Mouse (Mus musculus) lung, embryonic 16.5 days (tissue): ENCODE measurements around the gene Rfng. TPM values are rescaled to one million over a fixed set of nuclear protein-coding genes. Genes with fewer than 3 reads are reported as not detected.

Experiments used
- ATAC-seq: fragments of 200-750 bp; cut with Nextera tagmentation; 2 replicates; pipeline ENCODE4 v1.8.0; 2017; ENCODE audit warnings: low read depth, mild to moderate bottlenecking, moderate library complexity
- H3K27ac ChIP-seq: fragments of 300-500 bp; sonication (generic); 2 replicates; pipeline ENCODE4 v1.5.1; 2014; ENCODE audit warnings: mild to moderate bottlenecking, control low read depth, low read length
- H3K27me3 ChIP-seq: fragments of 300-500 bp; sonication (generic); 2 replicates; pipeline ENCODE4 v1.6.1; 2014; ENCODE audit warnings: low read depth, low read length, mixed read lengths; ENCODE audit not compliant: control insufficient read depth, insufficient read depth
- H3K36me3 ChIP-seq: fragments of 300-500 bp; sonication (generic); 2 replicates; pipeline ENCODE4 v1.6.1; 2014; ENCODE audit warnings: low read length; ENCODE audit not compliant: control insufficient read depth, insufficient read depth
- H3K4me1 ChIP-seq: fragments of 300-500 bp; sonication (generic); replicated peaks from 2 replicates; pipeline ENCODE4 v1.6.1; 2014; ENCODE audit warnings: low read length, mixed read lengths; ENCODE audit not compliant: control insufficient read depth, insufficient read depth
- H3K4me2 ChIP-seq: fragments of 300-500 bp; sonication (generic); 2 replicates; pipeline ENCODE4 v1.6.1; 2014; ENCODE audit warnings: low read depth, low read length, control low read depth
- H3K4me3 ChIP-seq: fragments of 300-500 bp; sonication (generic); 2 replicates; pipeline ENCODE4 v1.5.1; 2014; ENCODE audit warnings: mild to moderate bottlenecking, low read length, control low read depth
- H3K9ac ChIP-seq: fragments of 300-500 bp; sonication (generic); 2 replicates; pipeline ENCODE4 v1.6.1; 2014; ENCODE audit warnings: low read length, control low read depth
- H3K9me3 ChIP-seq: fragments of 300-500 bp; sonication (generic); 2 replicates; pipeline ENCODE4 v1.6.1; 2016; ENCODE audit warnings: low read length; ENCODE audit not compliant: control insufficient read depth
- WGBS: fragments of 180-500 bp; shearing (Covaris S2); extraction: QIAGEN DNeasy Blood & Tissue Kit; methylation state at CpG from one replicate; pipeline ENCODE4 v1.1.7; 2014; 5-methylcytosine and 5-hydroxymethylcytosine counted together
- polyA plus RNA-seq: library from polyadenylated mRNA; unstranded; fragments of >200 nt; fragmentation: Nextera tagmentation; extraction: Ambion mirVana; gene quantifications from 2 replicates; pipeline ENCODE4 v1.2.1, GENCODE M21; 2015

Gene Rfng
- polyA plus RNA-seq, 1 experiment from 2014 or later: 43.0 TPM

DNA sequence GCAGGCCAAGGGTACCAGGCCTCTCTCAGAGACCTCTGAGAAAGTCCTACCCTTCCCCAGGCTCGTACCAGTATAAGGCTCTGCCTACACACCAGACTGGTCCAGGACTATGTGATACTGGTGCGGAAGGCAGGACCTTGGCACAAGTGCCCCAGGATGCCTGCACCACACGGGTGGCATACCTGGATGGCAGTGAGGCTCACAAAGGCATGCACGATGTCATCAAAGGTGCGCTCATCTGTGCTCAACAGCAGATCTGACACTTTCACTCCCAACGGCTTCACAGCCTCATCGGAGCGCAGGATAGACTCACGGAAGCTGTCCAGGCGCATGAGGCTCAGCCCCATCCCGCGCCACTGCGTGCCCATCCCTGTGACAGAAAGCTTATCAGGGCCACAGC is 34.2 kb upstream of the Rfng start:
- Histone ChIP-seq H3K9ac (no peak overlapping the region), H3K36me3 (peaks cover 72% of the 10 kb centered on the region), H3K9me3 (no peaks in the 10 kb centered on the region), H3K27ac (no peak overlapping the region), H3K4me3 (no peak overlapping the region), H3K4me2 (no peak overlapping the region), H3K4me1 (peaks cover 20% of the 10 kb centered on the region), H3K27me3 (no peaks in the 10 kb centered on the region)
- ATAC-seq: no peak
- WGBS: 91% methylated on average over 13 of the region's 13 CpGs

DNA sequence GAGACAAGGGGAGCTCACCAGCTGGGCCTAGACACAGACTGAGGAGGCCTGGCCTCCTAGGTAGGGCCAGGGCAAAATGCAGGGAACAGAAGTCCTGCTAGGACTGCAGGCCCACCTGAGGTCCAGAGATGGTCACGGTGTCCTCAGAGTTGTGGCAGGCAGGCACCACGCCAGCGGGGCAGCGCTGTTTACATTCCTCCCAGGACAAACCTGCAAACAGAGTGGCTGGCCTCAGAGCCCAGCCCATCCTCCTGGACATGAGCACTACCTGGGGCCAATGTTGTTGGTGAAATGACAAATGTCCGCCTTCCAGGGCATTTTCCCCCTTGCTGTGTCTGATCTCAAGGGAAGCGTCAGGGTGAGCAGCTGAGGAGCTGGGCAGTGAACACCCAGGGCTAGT is 33.4 kb upstream of the Rfng start:
- Histone ChIP-seq H3K4me3 (no peak overlapping the region), H3K9ac (no peak overlapping the region), H3K27me3 (no peaks in the 10 kb centered on the region), H3K4me1 (peaks cover 13% of the 10 kb centered on the region), H3K36me3 (peaks cover 81% of the 10 kb centered on the region), H3K9me3 (no peaks in the 10 kb centered on the region), H3K4me2 (no peak overlapping the region), H3K27ac (no peak overlapping the region)
- ATAC-seq: no peak
- WGBS: 87% methylated on average over 6 of the region's 6 CpGs

DNA sequence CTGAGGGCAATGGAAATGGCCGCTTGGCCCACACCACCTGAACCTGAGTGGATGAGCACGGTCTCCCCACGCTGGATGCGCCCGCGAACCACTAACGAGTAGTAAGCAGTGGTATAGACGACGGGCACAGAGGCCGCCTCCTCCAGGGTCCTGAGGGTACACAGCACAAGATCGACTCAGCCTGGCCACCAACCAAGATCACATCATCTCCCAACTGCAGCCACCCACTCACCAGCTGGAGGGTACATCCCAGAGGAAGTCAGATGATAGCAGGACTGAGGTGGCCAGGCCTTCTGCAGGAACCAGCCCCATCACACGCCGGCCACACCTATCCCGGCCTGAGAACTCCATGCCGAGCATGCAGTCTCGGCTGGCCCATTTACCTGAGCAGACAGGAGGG is 28.1 kb upstream of the Rfng start:
- peaks cover 95% of the 10 kb centered on the region for H3K36me3 ChIP-seq
- no peak overlapping the region for H3K9ac ChIP-seq
- no peaks in the 10 kb centered on the region for H3K9me3 ChIP-seq
- H3K27me3 ChIP-seq: no peaks in the 10 kb centered on the region
- no peaks in the 10 kb centered on the region for H3K4me1 ChIP-seq
- no peak overlapping the region for H3K4me3 ChIP-seq
- 92% methylated on average over 16 of the region's 16 CpGs for WGBS
- ATAC-seq: no peak
- no peak overlapping the region for H3K4me2 ChIP-seq
- no peak overlapping the region for H3K27ac ChIP-seq

DNA sequence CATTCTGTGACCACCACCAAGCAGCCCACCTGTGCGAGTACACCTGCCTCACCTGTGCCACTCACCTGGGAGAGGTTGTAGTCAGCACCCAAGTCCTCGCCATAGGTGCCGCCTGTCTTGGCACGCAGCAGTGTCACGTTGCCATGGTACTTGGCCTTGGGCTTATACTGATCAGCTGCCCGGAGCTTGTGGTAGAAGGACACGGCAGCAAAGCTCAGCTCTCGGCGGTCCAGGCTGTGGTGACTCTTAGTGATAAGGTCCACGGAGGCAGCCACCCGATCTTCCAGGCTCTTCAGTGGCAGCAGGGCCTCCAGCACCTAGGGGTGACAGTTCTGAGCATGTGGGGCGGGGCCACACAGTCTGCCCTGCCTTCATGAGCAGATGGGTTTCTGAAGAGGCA is 24.0 kb upstream of the Rfng start:
- H3K4me1 ChIP-seq: no peaks in the 10 kb centered on the region
- ATAC-seq: no peak
- peaks cover 70% of the 10 kb centered on the region for H3K36me3 ChIP-seq
- no peaks in the 10 kb centered on the region for H3K27me3 ChIP-seq
- no peak overlapping the region for H3K4me3 ChIP-seq
- H3K9ac ChIP-seq: no peak overlapping the region
- no peaks in the 10 kb centered on the region for H3K9me3 ChIP-seq
- no peak overlapping the region for H3K4me2 ChIP-seq
- WGBS: 89% methylated on average over 12 of the region's 12 CpGs
- H3K27ac ChIP-seq: no peak overlapping the region

DNA sequence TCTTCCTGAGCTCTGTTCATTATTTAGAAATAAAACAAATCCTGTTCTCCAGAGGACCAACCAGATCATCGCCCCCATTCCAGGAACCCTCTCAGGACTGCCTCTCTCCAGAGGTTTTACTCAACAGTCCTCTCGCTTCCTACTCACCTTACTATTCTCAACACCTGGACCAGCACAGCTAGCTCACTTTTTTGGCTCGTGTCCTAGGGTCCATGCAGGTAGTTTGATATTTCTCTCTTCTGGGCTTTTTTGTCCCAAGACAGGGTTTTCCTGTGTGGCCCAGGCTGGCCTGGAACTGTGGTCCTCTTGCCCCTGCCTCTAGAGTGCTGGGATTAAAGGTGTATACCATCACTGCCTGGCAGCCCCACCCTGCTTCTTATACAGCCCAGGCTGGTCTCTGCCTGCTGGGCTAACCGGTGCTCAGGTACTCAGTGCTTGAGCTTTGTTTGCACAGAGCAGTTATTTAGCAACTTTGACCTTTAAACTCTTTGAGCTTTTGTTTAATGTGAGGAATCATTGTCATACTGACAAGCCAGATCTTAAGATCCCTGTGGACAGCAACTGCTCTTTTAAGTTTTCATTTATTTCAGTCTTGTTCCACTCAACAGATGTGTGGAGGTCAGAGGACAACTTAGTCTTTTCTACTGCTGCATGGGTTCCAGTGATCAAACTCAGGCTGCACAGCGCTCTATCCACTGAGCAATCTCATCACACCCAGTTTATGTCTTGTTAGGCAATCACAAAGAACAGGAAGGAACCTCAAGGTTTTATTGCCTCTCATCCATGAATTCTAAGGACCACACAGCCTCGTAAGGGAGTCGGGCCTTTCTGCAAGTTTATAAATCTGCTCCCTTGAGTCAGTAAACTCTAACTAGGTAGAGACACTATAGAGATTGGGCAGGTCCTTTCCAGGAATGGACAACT is 21.6 kb upstream of the Rfng start:
- Histone ChIP-seq H3K4me3 (no peak overlapping the region), H3K27me3 (no peaks in the 10 kb centered on the region), H3K4me2 (no peak overlapping the region), H3K9ac (no peak overlapping the region), H3K9me3 (no peaks in the 10 kb centered on the region), H3K36me3 (peaks cover 46% of the 10 kb centered on the region), H3K4me1 (no peaks in the 10 kb centered on the region; the same call in 1 of the 2 replicates), H3K27ac (no peak overlapping the region)
- ATAC-seq: no peak
- 78% methylated on average over 7 of the region's 7 CpGs for WGBS

DNA sequence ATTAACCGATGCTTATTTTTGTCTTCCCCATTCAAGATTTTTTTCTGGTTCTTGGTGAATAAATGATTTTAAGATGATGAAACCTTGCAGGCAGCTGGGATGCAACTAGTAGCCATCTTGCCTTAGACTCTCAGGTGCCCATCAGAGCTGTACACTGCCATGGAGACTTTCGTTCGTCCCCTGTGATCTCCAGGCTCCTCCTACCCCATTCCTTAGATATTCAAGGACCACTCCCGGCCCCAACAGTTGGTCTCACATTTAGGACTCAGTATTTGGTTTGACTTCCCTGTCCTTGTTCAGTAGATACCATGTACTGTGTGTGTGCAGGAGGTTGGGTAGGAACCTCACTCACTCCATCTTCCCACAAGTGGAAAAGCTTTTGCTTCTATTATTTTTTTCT is 20.8 kb upstream of the Rfng start:
- Histone ChIP-seq H3K36me3 (peaks cover 37% of the 10 kb centered on the region), H3K9ac (no peak overlapping the region), H3K4me1 (peaks cover 6% of the 10 kb centered on the region), H3K4me2 (no peak overlapping the region), H3K4me3 (no peak overlapping the region), H3K27ac (no peak overlapping the region), H3K27me3 (no peaks in the 10 kb centered on the region), H3K9me3 (no peaks in the 10 kb centered on the region)
- no peak for ATAC-seq
- WGBS: 56% methylated on average over 4 of the region's 4 CpGs

DNA sequence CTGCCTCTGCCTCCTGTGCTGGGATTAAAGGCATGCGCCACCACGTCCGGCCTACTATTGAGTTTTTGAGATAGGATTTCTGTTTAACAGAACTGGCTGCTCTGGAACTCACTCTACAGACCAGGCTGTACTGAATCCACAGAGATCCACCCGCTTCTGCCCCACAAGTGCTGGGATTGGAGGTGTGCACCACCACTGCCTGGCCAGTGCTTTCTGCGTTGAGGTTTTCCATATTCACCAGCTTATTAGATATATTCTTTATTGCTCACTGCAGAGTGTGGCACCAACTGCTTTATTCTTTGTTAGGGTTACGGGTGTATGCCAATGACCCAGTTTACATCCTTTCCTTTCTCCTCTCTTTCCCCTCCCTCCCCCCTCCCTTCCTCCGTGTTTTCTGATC is 20.3 kb upstream of the Rfng start:
- H3K4me1 ChIP-seq: peaks cover 10% of the 10 kb centered on the region
- ATAC-seq: no peak

DNA sequence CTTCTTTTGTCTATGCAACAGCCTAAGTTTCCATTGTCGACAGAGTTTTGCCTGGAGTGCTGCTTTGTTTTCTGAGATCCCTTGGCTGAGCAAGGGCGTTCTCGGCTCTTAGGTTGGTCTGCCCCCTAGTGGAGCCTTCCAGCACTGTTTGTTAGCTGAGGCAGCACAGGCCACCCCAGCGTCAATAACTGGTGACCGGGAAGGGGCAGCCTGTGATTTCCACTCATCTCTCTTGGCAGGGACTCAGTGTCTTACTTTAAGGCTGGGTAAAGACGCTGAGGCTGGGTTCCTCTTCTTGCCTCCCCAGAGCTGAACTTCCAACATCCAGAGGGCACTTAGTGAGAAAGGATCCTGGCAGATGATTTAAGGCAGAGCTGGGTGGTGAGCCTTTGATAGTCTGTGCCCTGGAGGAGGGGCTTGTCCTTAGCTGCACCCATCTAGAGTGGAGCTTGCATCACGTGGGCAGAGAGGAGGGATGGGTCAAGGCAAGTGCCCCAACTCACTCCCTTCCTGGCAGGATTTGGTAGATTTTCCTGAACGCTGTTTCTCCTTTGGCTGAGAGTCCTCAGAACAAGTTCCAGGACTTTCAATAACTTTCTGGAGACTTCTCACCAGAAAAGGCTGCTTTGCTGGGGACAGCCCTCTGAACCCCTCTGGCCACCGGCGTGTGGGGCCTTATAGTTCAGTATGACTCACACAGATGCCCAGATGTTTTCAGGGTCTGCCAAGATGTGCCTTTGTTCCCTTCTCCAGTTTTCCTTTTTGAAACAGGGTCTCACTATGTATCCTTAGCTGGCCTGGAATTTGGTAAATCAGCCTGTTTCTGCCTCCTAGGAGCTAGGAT is 16.3 kb upstream of the Rfng start:
- peaks cover 14% of the 10 kb centered on the region for H3K4me1 ChIP-seq
- H3K36me3 ChIP-seq: peaks cover under 1% of the 10 kb centered on the region; the same call in 1 of the 2 replicates
- H3K4me3 ChIP-seq: peak overlapping the region; percentile 8; the same call in 1 of the 2 replicates
- no peaks in the 10 kb centered on the region for H3K27me3 ChIP-seq
- peak; percentile 83 for ATAC-seq
- peak overlapping the region; percentile 25; the same call in 1 of the 2 replicates for H3K4me2 ChIP-seq
- no peaks in the 10 kb centered on the region for H3K9me3 ChIP-seq
- H3K9ac ChIP-seq: peak overlapping the region; percentile 60
- WGBS: 5% methylated on average over 10 of the region's 10 CpGs
- peak overlapping the region; percentile 86 for H3K27ac ChIP-seq

More for the DNA sequence above, 20.3 kb upstream of the Rfng start:
- H3K4me3 ChIP-seq: no peak overlapping the region
- H3K27me3 ChIP-seq: no peaks in the 10 kb centered on the region
- no peak overlapping the region for H3K9ac ChIP-seq
- 80% methylated on average over 7 of the region's 7 CpGs for WGBS
- no peaks in the 10 kb centered on the region for H3K9me3 ChIP-seq
- H3K36me3 ChIP-seq: peaks cover 32% of the 10 kb centered on the region
- H3K4me2 ChIP-seq: no peak overlapping the region
- H3K27ac ChIP-seq: no peak overlapping the region

DNA sequence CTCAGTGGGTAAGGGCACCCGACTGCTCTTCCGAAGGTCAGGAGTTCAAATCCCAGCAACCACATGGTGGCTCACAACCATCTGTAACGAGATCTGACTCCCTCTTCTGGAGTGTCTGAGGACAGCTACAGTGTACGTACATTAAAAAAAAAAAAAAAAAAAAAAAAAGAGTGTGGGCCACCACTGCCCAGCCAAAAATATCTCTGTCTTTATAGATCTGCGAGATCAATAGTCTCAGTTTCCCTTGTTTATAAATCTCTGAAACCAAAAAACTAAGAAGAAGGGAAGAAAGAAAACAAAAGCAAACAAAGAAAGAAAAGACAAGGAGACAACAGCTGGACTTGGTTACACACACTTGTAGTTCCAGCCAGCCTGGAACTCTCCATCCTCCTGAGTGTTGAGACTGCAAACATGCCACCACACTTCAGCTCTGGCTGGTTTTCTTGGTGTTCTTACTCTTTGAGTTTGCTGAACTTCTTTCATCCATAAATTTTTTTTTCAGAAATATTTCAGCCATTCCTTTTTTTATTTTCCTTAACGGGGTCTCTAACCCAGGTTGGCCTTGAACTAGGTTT is 15.4 kb upstream of the Rfng start:
- peak overlapping the region; percentile 11; the same call in 1 of the 2 replicates for H3K4me2 ChIP-seq
- ATAC-seq: no peak
- H3K9me3 ChIP-seq: no peaks in the 10 kb centered on the region
- peaks cover 20% of the 10 kb centered on the region for H3K4me1 ChIP-seq
- no peaks in the 10 kb centered on the region for H3K36me3 ChIP-seq
- 45% methylated on average over 6 of the region's 6 CpGs for WGBS
- H3K4me3 ChIP-seq: no peak overlapping the region
- H3K9ac ChIP-seq: no peak overlapping the region; the same call in 1 of the 2 replicates
- H3K27me3 ChIP-seq: no peaks in the 10 kb centered on the region
- peak overlapping the region; percentile 86 for H3K27ac ChIP-seq
